Mouse (Mus musculus) stomach, postnatal 0 days (tissue): ENCODE measurements at regions not wholly inside any gene's neighbourhood (a gene's known extent, or its start where the extent isn't known, plus 50 kb on each side); places are given as distances from the start of the nearest gene placed in this dataset.

ENCODE experiments used
- CTCF ChIP-seq: IDR thresholded peaks from 2 replicates; pipeline ENCODE4 v1.5.1; 2016; ENCODE audit warnings: antibody characterized with exemption, low read depth, mild to moderate bottlenecking, moderate library complexity
- EP300 ChIP-seq: optimal IDR thresholded peaks from 2 replicates; pipeline ENCODE3; 2016; ENCODE audit warnings: antibody characterized with exemption

DNA sequence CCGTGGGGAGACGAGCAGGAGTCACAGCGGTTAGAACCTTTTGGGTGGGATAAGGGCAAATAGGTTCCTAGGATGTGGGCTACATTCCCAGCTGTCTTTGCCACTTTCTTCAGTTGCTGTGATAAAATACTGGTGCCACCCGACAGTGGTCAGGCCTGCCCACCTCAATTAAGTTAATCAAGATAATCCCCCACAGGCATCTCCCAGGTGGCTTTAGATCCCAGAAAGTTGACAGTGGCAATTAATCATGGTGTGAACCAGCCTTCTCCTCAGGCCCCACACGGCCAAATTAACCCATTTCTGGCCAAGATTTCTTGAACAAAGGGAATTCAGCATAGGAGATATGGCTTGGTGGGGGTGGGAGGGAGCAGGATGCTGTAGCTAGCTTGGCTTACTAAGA, 186.3 kb downstream of the Adgrd1 start:
- no peak for TF ChIP-seq EP300
- TF ChIP-seq CTCF: no peak
